Mouse (Mus musculus): ENCODE measurements at regions not wholly inside any gene's neighbourhood (a gene's known extent, or its start where the extent isn't known, plus 50 kb on each side); places are given as distances from the start of the nearest gene placed in this dataset.

DNA sequence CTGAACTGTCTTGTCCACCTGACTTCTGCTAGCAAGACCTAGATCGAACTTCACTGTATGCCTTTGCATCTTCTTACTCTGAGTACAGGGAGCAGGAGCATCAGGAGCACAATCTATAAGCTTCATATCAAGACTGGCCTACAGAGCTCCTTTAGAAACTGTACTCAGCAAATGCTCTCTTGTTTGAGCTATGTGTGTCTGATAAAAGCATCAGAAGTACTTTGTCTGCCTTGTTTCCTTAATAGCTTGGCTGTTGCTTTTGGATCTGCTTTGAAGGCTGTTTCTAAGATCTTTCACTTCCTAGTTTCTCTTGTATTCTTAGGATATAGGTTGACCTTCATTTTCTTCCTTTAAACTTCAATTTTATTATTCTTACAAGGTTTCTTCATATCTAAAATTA is 175.3 kb upstream of the Cypt12 start:
- no peak for DNase-seq

DNA sequence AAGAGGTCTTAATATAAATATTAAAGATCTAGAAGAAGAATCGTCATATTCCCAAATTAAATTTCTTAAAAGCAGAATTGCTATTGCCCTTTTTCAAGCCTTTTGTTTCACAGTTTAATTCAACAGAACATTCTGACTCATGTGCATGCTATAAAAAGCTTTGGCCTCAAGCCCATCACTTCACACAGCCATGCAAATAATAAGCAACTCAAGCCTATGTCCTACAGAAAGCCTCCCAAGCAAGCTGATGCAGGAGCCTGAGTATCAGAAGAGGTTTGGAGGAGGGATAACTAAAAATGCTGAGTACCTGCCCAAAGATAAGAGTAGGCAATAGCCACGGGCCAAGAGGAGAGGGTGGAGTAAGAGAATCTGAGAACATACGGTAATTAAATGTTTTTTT is 169.1 kb upstream of the Cypt12 start:
- DNase-seq: no peak

DNA sequence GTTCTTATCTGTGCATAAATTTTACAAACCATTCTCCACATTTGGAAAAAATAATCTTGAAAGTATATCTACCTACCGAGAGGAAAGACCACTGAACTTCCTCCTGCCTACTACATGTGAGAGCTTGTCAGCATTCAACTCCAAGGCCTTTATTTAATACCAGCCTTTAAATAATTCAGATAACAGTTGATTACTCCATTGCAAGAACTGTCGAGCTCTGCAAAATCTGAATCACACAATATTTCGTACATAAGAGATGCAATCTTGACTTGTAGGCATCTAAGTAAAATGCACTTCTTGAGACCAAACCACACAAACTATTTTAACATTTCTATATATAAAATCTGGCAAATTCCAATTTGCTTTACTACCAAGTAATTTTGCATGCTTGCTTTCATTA is 164.1 kb upstream of the Cypt12 start:
- no peak for DNase-seq

DNA sequence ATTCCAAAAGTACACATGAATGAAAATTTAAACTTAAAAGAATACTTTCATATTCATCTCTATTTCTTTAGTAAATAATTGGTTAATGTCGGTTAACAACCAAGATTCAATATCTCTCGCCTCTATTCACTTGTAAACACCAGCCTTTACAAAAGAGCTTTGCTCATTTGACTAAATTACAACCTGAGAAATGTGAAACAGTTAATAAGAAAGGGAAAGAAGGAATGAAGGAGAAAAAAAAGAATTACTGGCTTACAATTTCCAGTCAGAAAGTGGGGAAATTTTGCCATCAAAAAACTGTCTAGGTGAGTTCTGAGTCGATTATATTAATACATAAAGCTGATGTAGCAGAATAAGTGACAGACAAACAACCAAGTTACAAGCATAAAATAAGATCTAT is 163.6 kb upstream of the Cypt12 start:
- DNase-seq: no peak

DNA sequence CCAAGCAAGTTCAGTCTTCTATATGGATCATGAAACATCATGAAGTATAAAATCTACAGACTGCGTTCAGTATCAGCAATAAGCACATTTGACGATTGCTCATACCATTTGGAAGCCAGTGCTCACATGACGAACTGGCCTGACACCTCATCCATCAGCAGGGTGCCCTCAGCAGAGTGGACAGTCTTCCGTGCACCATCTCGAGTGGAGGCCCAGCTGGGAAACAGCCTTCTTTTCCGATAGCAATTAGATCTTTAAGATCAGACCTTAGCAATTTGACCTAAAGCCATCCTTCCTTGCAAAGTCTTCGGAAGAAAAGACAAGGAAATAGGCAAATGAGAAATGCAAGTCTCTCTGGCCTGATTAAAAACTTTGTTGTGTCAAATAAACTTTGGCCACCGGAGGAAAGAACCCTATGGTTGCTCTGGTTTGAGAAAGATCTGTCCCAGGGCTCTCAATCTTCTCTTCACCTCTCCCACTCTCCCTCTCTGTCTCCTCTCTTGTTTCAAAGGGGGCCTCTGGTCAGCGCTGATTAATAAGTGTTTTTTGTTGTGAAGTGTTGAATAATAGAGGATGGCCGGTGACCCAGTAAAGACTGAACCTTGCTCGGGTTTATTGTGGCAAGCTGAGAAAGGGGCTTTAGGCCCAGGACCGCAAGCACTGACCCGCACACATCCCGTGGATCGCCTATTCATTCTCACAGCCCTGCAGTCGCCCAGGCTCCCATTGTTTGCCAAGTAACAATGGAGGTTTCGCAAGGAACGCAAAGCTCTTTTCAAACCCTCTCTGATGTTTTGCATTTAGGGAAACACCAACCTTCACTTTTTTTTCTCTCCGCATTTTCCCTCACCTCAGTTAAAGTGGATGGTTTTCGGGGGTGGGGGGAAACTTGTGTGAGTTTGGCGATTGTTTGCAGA is 162.8 kb upstream of the Cypt12 start:
- no peak for DNase-seq

DNA sequence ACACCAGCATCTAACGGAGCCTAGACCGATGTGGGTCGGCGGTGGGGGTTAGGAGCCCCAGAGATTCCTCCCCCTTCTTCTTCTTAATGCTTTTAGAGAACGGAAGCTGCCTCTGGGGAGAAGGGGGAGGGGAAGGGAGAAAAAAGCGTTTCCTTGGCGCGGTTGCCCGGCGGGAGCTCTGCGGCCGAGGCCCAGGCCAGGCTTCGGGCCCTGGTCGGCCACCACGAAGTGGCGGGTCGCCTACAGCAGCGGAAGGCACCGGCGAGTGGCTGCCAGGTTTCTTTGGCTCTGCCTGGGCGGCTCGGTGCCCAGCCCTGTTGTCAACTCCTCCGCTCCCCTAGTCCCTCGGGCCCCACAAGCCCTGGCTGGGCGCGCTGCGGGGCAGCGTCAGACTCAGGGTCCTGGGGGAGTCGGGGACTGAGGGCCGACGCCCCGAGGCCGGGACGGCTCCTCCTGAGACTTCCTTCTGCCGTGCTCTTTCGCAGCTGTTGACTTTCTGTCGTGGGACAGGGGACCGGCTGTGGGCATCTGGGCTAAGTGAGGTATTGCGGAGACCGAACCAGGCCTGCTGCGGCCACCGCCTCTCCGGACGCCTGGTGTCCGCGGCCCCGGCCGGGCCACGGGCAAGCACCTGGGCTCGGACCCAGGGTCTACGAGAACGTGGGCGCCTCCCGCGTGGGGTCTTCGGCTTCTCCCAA is 162.0 kb upstream of the Cypt12 start:
- no peak for DNase-seq

DNA sequence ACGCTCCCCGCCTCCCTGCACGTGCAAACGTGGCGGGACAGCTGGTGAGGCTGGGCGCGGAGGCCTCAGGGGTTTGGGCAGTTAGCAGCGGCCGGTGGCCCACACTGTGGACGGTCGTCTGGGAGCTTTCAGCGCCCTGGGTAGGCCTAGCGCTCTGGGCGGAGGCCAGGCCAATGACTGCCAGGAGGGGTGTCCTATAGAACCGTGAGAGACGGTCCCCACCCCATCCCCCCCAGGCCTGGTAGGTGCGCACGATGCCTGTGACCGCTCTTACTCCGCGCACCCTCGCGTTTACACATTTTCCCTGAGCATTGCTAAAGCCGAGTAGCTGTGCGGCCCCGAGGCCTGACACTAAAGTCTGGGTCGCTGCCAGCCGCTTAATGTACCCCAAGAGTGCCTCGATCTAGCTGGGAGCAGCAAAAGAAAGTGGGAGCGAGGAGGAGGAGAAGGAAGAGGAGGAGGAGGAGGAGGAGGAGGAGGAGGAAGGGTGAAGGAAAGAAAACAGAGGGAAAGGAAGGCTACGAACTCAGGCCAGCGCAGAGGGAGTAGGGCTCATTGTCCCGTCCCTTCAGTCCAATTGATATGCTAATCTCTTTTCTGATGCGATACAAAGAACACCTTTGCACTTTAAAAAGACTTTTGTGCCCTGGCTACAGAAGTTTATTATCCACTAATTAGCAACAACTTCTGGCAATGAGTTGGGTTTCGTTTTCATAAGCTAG is 161.3 kb upstream of the Cypt12 start:
- no peak for DNase-seq

DNA sequence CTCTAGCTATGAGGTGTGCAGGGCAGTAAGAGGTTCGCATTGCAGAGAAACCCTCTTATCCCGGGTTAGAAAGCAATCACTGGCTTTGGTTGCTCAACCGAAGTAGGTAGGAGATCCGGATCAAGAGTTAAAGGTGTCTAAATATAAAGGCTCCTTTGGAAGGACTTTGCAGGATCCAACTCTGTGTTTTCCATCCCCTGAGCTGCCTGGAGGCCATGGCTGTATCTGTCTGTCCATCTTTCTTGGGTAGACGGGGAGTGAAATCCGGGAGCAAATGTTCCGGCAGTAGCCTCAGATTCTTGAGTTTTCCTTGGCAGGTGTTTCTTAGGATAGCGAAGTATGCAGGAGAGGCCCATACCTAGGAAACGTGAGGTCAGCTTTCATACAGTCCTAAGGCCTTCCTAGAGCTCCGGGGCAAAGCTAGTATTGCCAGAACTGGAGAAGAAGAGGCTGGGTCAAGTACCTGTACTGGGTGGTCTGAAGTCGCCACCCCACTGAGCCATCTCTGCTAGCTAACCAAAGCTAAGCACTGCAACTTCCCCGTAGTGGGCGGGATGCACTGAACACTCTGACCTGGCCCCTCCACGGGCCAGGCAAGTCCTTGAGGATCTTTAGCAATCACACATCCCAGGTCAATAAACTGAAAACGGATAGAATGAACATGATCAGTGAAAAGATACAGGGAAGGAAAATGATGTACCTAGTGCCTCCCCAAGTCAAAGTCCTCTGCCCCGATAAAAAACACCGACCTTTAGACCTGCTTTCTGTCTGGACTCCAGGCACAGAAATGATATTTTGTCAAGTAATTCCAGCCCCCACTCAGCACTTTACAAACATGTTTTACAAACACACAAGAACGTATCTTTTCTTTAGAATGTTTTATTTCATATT is 160.5 kb upstream of the Cypt12 start:
- peak in 1 of 2 experiments; percentile 10 for DNase-seq

DNA sequence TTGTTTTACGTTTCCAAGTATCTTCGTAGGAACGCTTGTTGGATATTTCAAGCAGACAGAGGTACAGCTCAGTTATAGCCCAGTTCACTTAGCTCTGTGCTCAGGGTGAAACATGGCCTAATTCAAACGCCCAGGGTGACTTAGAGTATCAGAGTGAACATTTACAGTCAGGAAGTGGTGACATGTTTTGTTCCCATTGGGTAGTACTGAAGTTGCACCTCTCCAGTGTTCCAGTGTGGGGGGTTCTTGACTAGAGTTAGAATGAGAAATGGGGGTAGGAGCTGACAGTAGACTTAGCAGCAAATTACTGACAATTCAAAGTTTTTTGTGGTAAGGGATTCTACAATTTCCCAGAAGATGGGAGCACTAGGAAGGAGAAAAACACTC is 159.9 kb upstream of the Cypt12 start:
- DNase-seq: no peak

DNA sequence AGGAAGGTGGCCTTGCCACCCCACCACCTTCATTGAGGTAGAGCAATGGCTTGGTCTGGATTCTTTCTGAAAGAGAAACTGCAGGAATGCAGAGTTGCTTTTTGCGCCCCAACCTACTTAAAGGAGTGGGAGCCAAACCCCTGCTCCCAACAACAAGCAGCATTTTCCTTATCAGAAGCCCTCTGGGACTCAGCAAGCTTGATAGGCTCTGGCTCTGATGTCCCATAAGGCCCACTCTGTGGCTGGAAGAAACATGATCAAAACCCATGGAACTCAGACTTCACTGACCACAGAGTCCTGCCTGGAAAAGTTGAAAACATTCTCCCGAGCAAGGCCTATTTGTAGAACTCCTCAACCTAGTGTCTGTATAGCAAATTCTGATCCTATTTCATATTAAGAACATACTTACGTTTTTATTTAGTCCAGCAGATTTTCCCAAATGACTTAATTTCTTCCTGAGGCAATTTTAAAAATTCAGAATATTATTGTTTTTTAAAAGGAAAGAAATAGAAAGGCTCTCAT is 159.4 kb upstream of the Cypt12 start:
- DNase-seq: no peak

DNA sequence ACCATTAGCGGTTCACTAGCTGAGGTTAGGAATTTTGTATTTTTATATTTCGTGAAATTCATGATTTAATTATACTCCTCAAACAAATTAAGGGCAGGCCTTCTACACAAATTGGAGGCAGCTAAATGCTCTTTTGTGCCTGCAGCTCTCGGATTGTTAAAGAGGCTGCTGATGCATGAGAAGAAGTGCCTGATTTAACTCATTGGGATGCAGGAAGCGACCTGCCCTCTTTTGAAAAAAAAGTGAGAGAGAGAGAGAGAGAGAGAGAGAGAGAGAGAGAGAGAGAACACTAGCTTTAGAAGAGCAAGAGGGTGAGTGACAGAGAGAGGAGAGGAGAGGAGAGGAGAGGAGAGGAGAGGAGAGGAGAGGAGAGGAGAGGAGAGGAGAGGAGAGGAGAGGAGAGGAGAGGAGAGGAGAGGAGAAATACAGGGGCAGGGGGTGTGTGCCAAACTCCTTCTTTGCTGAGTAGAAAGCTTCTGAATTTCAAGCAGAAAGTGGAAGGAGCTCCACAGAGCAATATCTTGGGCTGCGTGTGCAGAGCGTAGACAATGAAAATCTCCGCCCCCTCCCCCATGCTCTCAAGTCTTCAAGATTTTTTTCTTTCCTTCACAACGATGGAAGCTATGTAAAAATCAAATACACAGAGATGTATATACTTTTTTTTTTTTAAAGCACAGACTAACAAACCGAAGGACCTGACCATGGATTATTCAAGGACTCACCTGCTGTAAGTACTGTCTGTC is 158.6 kb upstream of the Cypt12 start:
- DNase-seq: no peak

DNA sequence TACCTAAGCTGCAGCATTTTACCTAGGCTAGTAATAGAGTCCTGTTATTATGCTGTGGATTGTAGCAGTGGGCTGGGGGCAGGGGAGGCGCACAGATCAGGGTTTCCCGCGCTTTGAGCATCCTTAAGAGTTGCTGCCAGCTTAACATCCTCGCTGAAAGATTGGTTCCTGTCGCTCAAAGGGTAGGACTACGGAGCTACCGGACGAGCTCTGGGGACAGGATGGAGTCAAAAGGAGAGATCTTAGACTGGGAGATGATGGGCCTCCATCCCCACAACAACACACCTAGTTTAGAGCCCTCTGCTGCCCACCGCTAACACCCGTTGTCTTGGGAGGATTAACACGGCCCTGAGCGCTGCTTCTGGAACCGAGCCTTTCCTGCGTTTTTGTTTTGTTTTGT is 157.9 kb upstream of the Cypt12 start:
- no peak for DNase-seq

DNA sequence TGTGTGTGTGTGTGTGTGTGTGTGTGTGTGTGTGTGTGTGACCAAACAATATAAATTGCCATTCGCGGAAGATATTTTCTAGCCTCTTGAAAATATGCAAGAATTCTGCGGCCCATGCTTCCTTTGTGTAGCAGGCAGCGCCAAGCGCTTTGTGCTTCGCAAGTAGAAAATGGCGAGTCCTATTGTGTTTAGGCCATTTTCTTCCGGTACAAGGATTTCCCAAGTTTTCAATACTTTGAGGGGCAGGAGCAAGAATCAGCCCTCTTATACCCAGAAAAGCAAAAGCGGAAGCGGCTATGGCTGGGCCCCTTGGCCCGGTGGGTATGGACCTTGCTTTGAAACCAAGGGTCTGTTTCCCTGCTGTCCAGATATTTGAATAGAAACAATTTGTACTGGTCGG is 157.4 kb upstream of the Cypt12 start:
- no peak for DNase-seq

DNA sequence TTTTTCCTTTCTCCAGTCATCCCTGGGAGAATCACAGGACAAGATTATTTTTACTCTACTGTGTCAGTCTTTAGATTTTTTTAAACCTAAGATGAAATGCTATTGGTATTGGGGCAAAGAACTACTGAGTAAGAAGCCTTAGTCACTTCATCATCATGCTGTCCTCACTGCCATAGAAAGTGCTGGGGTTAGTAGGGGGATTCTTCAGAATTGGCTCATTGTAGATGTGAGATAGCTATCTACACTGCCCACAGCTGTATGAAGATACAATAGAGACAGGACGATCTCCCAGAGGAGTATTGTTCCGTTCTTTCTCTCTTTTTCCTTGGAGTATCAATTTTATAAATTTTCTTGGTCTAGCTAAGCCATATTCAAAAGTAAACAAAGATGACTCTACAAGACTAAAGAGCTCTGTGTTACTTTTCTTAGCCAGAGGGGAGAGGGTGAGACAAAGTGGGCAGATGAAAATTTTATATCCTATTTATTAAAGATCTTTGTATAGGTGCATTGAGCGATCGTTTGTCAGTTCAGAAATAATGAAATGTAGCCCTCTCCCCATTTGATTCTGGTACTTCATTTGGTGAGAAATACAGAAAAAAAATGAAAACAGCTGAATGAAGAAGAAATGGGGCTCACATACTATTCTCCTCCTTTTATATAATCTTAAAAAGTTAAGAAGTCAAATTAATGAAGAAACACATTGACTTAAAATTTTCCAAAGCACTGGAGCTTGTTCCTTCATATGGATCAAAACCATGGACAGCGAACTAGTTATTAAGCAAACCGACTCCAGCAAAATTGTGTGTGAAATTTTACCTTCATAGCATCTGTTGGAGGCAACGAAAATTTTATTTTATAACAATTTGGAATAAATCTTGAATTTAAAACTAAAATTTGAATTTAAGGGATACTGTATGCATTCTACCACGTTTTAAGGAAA is 156.6 kb upstream of the Cypt12 start:
- DNase-seq: no peak

DNA sequence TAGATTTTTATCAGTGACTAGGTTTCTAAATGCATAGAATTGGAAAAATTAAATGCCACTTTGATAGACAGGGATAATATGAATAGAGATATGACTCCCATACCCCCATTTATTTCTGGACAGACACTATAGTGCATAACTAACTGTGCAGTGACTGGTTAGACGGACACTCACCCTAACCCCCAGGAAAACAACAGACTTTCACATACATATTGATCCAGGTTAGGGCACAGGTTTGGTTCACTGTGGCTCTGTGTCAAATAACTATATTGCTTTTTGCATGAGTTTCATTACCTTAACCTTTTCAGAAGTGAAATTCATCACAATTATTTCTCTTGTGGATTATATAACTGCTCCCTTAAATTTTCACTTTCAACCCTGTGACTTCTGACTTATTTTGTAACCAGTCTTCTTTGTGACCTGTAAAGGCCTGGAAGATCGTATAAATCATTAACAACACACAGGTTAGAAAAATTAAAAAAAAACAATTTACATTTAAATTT is 155.6 kb upstream of the Cypt12 start:
- DNase-seq: no peak

DNA sequence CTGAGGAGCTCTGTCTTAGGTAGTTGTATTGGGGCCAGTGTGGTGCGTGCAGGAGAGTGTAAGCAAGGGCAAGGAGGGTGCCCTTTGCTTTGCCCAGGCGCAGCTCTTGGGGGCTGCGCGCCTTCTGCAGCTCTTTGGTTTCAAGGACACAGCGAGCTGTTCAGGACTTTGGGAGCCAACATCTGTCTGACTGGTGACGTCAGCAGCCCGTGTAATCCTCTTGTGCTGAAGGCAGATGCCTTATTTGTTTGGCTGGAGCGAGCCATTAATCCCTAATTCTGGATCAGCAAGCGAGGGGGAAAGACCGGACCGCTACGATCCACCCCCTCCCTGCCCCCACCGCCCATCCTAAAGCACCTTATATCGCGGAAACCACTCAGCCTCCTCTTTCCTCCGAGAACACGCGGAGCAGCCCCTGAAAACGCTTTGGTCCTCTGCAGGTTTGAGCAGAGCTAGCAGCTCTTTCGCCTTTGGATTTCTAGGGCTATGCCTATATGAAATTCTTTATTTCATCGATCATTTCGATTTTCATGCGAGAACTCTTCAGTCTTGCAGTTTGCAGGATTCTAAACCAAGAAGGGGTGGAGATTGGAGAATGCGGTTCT is 154.5 kb upstream of the Cypt12 start:
- no peak for DNase-seq

DNA sequence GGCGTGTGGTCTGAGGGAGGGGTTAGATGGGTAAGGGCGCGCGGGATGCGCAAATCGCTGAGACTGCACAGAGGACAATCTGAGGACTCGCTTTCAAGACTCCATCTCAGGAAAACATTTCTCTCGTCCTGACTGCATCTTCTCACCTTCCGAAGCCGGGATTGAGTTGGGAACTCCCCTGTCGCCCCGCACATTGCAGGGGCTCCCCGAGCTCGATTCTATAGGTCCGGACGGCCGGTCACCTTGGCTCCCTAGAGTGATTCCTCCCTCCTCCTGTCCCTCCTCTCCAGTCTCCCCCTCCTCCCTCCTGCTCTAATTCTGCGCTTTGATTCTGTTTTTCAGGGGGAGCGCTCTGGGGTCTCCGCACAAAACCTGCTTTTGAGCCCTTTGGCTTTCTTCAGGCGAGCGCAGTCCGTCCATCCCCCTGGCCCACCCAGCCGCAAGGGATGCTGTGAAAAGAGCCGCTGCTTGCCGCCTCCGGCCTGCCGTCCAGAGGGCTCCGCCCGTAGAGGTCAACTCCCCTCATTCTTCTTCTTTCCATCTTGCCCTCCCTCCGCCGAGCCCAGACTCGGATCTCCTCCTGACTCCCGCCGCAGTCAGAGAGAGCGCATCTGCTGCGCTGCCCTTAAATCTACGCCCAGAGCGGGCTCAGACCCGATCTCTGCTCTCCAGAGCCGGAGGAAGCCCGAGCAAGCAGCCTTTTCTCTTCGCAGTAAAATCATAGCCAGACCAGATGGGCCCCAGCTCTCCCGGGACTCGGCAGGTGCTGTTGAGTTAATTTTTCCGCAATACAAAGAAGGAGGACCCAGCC is 153.8 kb upstream of the Cypt12 start:
- DNase-seq: no peak

DNA sequence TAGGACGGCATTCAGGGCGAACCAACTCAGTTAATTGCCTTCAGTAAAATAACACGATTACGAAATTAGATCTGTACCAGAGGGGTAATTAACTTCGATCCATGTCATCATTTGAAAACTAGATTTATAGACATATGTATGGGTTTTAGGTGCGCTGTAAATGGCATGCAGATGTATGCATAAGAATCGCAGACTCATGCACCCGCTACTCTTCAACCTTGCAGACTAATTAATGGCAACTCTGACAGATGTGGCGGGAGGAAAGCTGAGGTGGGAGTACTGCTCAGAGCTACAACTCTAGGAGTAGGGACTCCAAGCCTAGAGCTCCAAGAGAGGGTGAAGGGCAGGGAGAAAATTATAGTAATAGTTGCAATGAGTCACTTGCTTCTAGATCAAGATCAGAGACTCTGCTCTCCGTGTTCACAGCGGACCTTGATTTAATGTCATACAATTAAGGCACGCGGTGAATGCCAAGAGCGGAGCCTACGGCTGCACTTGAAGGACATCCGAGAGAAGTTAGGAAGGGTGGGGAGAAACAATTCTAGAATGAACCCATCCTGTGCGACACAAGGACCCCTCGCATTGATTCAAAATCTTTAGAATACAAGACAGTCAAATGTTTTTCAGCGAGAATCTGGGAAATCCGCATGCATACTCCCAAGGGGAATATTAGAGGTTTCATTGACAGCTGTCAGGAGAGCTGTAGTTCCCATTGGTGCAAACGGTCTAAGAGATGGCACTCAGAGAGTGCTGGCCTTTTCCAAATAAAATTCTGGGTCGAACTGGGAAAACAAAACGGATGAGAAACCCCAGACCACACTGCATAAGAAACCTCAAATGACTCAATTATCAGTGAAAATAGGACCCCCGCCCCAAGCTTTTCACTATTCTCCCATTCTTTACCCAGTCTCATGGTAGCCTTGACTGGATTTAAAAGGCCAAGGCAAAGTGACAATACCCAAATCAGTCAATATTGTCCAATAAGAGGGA is 152.6 kb upstream of the Cypt12 start:
- DNase-seq: no peak
